Mouse (Mus musculus): Measurements from ENCODE around the gene Trmt11. TPM values are rescaled to one million over a fixed set of nuclear protein-coding genes. Genes with fewer than 3 reads are reported as not detected.
"Not testable (repeated sequence)": the region's sequence is repeated elsewhere in the genome, so short reads cannot be mapped to it uniquely, and the experiment has no call there.

The Trmt11 gene
- polyA plus RNA-seq, 1 experiment from 2014 or later = 14.8 TPM

- Histone ChIP-seq H3K9me3 (ENCODE audit: low read length) (no peaks in the 10 kb centered on the region), H3K27ac (ENCODE audit: low read length) (no peak overlapping the region), H3K4me1 (ENCODE audit: insufficient read depth, low read depth, low read length) (no peaks in the 10 kb centered on the region), H3K27me3 (replicated peaks; ENCODE audit: insufficient read depth, low read length) (no peaks in the 10 kb centered on the region), H3K4me2 (replicated peaks; ENCODE audit: low read depth, low read length) (no peak overlapping the region), H3K36me3 (ENCODE audit: insufficient read depth, low read length) (no peaks in the 10 kb centered on the region), H3K4me3 (ENCODE audit: low read depth, low read length) (no peak overlapping the region), H3K9ac (replicated peaks; ENCODE audit: low read depth) (no peak overlapping the region)
- TF ChIP-seq EP300 (IDR thresholded peaks at IDR 0.05) (no peak), CTCF (IDR thresholded peaks at IDR 0.05) (no peak)
- ATAC-seq (no peak), DNase-seq (ENCODE audit: low spot score) (no peak)
- WGBS = 66% methylated on average over 5 of the region's 5 CpGs
Measured at GRCm38 (mm10) chr10:30519143-30519542, 81.4 kb downstream of the Trmt11 start.

DNA sequence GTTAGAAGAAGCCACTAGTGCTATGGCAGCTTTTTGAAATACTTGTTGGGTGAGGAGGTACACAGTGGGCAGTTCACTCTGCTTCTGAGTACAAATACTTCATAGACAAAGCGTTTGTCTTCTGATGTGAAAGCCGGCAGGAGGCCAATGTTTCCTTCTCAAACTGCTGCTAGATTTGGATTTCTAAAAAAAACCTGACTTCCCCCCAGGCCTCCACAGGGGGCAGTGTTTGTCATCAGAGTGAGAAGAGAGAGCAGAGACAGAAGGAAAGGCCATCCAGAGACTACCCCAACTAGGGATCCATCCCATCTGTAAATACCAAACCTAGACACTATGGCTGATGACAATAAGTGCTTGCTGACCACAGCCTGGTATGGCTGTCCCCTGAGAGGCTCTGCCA, 83.3 kb downstream of the Trmt11 start:
- no peak overlapping the region for H3K4me2 ChIP-seq (replicated peaks; ENCODE audit: low read depth, low read length)
- ATAC-seq = no peak
- H3K27ac ChIP-seq (ENCODE audit: low read length) = no peak overlapping the region
- no peak overlapping the region for H3K4me3 ChIP-seq (ENCODE audit: low read depth, low read length)
- WGBS = 21% methylated on average over 2 of the region's 2 CpGs
- TF ChIP-seq CTCF (IDR thresholded peaks at IDR 0.05) (peak; percentile 37), EP300 (IDR thresholded peaks at IDR 0.05) (no peak)
- no peak overlapping the region for H3K9ac ChIP-seq (replicated peaks; ENCODE audit: low read depth)
- H3K9me3 ChIP-seq (ENCODE audit: low read length) = no peaks in the 10 kb centered on the region
- H3K4me1 ChIP-seq (ENCODE audit: insufficient read depth, low read depth, low read length) = no peaks in the 10 kb centered on the region
- DNase-seq (ENCODE audit: low spot score) = peak; percentile 30
- H3K27me3 ChIP-seq (replicated peaks; ENCODE audit: insufficient read depth, low read length) = no peaks in the 10 kb centered on the region
- H3K36me3 ChIP-seq (ENCODE audit: insufficient read depth, low read length) = no peaks in the 10 kb centered on the region

GRCm38 (mm10) chr10:30516771-30517170, 83.8 kb downstream of the Trmt11 start:
- Histone ChIP-seq H3K9ac (replicated peaks; ENCODE audit: low read depth) (no peak overlapping the region), H3K4me1 (ENCODE audit: insufficient read depth, low read depth, low read length) (no peaks in the 10 kb centered on the region), H3K27me3 (replicated peaks; ENCODE audit: insufficient read depth, low read length) (no peaks in the 10 kb centered on the region), H3K36me3 (ENCODE audit: insufficient read depth, low read length) (no peaks in the 10 kb centered on the region), H3K4me2 (replicated peaks; ENCODE audit: low read depth, low read length) (no peak overlapping the region), H3K4me3 (ENCODE audit: low read depth, low read length) (no peak overlapping the region), H3K9me3 (ENCODE audit: low read length) (no peaks in the 10 kb centered on the region), H3K27ac (ENCODE audit: low read length) (no peak overlapping the region)
- ATAC-seq = no peak
- TF ChIP-seq EP300 (IDR thresholded peaks at IDR 0.05) = no peak
- TF ChIP-seq CTCF (IDR thresholded peaks at IDR 0.05) = no peak
- 35% methylated on average over 3 of the region's 3 CpGs for WGBS
- no peak for DNase-seq (ENCODE audit: low spot score)

GRCm38 (mm10) chr10:30504736-30505135, 95.8 kb downstream of the Trmt11 start:
- H3K9me3 ChIP-seq (ENCODE audit: low read length) = no peaks in the 10 kb centered on the region
- WGBS = 79% methylated on average over 2 of the region's 2 CpGs
- no peak for ATAC-seq

DNA sequence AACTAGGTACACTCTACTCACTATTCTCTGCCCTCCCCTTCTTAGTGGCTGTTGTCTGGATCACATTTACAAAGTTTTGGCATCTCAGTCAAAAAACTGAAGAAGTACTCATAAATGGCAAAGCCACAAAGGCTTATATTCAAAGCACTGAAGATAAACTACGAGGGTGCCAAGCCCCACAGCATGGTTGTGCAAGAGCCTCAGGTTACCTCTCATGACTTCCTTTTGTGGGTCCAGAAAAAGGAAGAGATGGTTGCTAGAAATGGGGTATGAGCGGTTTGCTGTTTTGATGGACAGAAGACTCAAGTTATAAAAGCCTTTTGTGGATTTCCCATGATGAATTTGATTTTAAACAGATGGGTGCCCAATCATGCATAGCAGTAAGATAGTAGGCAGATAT, 97.4 kb downstream of the Trmt11 start:
- Histone ChIP-seq H3K9ac (replicated peaks; ENCODE audit: low read depth) (no peak overlapping the region), H3K4me1 (ENCODE audit: insufficient read depth, low read depth, low read length) (no peaks in the 10 kb centered on the region), H3K36me3 (ENCODE audit: insufficient read depth, low read length) (no peaks in the 10 kb centered on the region), H3K9me3 (ENCODE audit: low read length) (no peaks in the 10 kb centered on the region), H3K27me3 (replicated peaks; ENCODE audit: insufficient read depth, low read length) (no peaks in the 10 kb centered on the region), H3K4me3 (ENCODE audit: low read depth, low read length) (no peak overlapping the region), H3K27ac (ENCODE audit: low read length) (no peak overlapping the region), H3K4me2 (replicated peaks; ENCODE audit: low read depth, low read length) (no peak overlapping the region)
- DNase-seq (ENCODE audit: low spot score) = peak; percentile 3
- no peak for ATAC-seq
- TF ChIP-seq EP300 (IDR thresholded peaks at IDR 0.05) (no peak), CTCF (IDR thresholded peaks at IDR 0.05) (no peak)
- 75% methylated on average over 2 of the region's 2 CpGs for WGBS

More at GRCm38 (mm10) chr10:30504736-30505135, 95.8 kb downstream of the Trmt11 start:
- DNase-seq (ENCODE audit: low spot score) = no peak
- Histone ChIP-seq H3K4me3 (ENCODE audit: low read depth, low read length) (no peak overlapping the region), H3K4me2 (replicated peaks; ENCODE audit: low read depth, low read length) (no peak overlapping the region), H3K36me3 (ENCODE audit: insufficient read depth, low read length) (no peaks in the 10 kb centered on the region), H3K9ac (replicated peaks; ENCODE audit: low read depth) (no peak overlapping the region), H3K27me3 (replicated peaks; ENCODE audit: insufficient read depth, low read length) (no peaks in the 10 kb centered on the region), H3K27ac (ENCODE audit: low read length) (no peak overlapping the region), H3K4me1 (ENCODE audit: insufficient read depth, low read depth, low read length) (no peaks in the 10 kb centered on the region)
- TF ChIP-seq CTCF (IDR thresholded peaks at IDR 0.05) (no peak), EP300 (IDR thresholded peaks at IDR 0.05) (no peak)

DNA sequence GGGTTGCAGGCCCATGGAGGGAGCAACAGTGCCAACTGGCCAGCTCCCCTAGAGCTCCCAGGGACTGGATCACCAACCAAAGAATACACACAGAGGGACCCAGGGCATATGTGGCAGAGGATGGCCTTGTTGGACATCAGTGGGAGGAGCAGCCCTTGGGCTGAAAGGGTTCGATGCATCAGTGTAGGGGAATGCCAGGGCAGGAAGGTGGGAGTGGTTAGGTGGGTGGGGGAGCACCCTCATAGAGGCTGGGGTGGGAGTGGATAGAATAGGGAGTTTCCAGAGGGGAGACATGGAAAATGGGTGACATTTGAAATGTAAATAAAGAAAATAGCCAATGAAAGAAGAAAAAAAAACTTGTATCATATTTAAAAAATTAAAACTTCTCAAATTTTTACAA, 97.8 kb downstream of the Trmt11 start:
- H3K36me3 ChIP-seq (ENCODE audit: insufficient read depth, low read length) = no peaks in the 10 kb centered on the region
- no peaks in the 10 kb centered on the region for H3K27me3 ChIP-seq (replicated peaks; ENCODE audit: insufficient read depth, low read length)
- ATAC-seq (no peak), DNase-seq (ENCODE audit: low spot score) (peak; percentile 1)
- no peak overlapping the region for H3K27ac ChIP-seq (ENCODE audit: low read length)
- no peak overlapping the region for H3K9ac ChIP-seq (replicated peaks; ENCODE audit: low read depth)
- no peak overlapping the region for H3K4me3 ChIP-seq (ENCODE audit: low read depth, low read length)
- WGBS = 73% methylated on average over 1 of the region's 1 CpGs
- no peaks in the 10 kb centered on the region for H3K9me3 ChIP-seq (ENCODE audit: low read length)
- no peaks in the 10 kb centered on the region for H3K4me1 ChIP-seq (ENCODE audit: insufficient read depth, low read depth, low read length)
- TF ChIP-seq EP300 (IDR thresholded peaks at IDR 0.05) (no peak), CTCF (IDR thresholded peaks at IDR 0.05) (no peak)
- no peak overlapping the region for H3K4me2 ChIP-seq (replicated peaks; ENCODE audit: low read depth, low read length)

- ATAC-seq; DNase-seq (ENCODE audit: low spot score); H3K9ac ChIP-seq (replicated peaks; ENCODE audit: low read depth); H3K4me3 ChIP-seq (ENCODE audit: low read depth, low read length); H3K27me3 ChIP-seq (replicated peaks; ENCODE audit: insufficient read depth, low read length); H3K4me1 ChIP-seq (ENCODE audit: insufficient read depth, low read depth, low read length); H3K4me2 ChIP-seq (replicated peaks; ENCODE audit: low read depth, low read length); H3K27ac ChIP-seq (ENCODE audit: low read length); H3K9me3 ChIP-seq (ENCODE audit: low read length); H3K36me3 ChIP-seq (ENCODE audit: insufficient read depth, low read length): not testable (repeated sequence)
- 62% methylated on average over 17 of the region's 19 CpGs for WGBS
Measured at GRCm38 (mm10) chr10:30498223-30498622, 102.3 kb downstream of the Trmt11 start.

Other genes with a start within 250 kb of the Trmt11 start
- 37.2 and 46.0 TPM in 2 replicates for gene Hint3, start 28.9 kb upstream of the Trmt11 start, polyA plus RNA-seq (2015; fragmentation: Nextera tagmentation; extraction: Ambion mirVana)
- gene Ncoa7, start 202.6 kb upstream of the Trmt11 start, polyA plus RNA-seq (2015; fragmentation: Nextera tagmentation; extraction: Ambion mirVana) = 8.8 and 12.4 TPM in 2 replicates
- gene Hey2, start 242.1 kb upstream of the Trmt11 start, polyA plus RNA-seq (2015; fragmentation: Nextera tagmentation; extraction: Ambion mirVana) = 2.5 and 2.8 TPM in 2 replicates